Mouse (Mus musculus) liver, adult 2 months (tissue): ENCODE results near the gene Usp48. TPM values are rescaled to one million over a fixed set of nuclear protein-coding genes. Genes with fewer than 3 reads are reported as not detected.

Source experiments
- DNase-seq: peaks from one replicate; pipeline ENCODE4 v3.0.0-alpha.2; 2011; ENCODE audit warnings: low read depth, low spot score; ENCODE audit errors: extremely low read depth
- H3K27ac ChIP-seq: fragments of 200-500 bp; replicated peaks from 2 replicates; pipeline ENCODE4 v1.5.1; 2012; ENCODE audit warnings: low read depth, mild to moderate bottlenecking, control low read depth, inconsistent platforms, low read length; ENCODE audit not compliant: insufficient read depth
- H3K27me3 ChIP-seq: fragments of 200-500 bp; 2 replicates; pipeline ENCODE4 v1.6.1; 2012; ENCODE audit warnings: mild to moderate bottlenecking, moderate library complexity, low read length, inconsistent platforms; ENCODE audit not compliant: control insufficient read depth, insufficient read depth
- H3K36me3 ChIP-seq: fragments of 200-500 bp; 2 replicates; pipeline ENCODE4 v1.6.1; 2012; ENCODE audit warnings: low read length, inconsistent platforms; ENCODE audit not compliant: control insufficient read depth, insufficient read depth
- H3K4me1 ChIP-seq: fragments of 200-500 bp; 2 replicates; pipeline ENCODE4 v1.6.1; 2011; ENCODE audit warnings: low read length; ENCODE audit not compliant: control insufficient read depth, insufficient read depth
- H3K4me3 ChIP-seq: fragments of 200-500 bp; 2 replicates; pipeline ENCODE4 v1.5.1; 2011; ENCODE audit warnings: low read depth, mild to moderate bottlenecking, control low read depth, low read length, moderate library complexity; ENCODE audit not compliant: insufficient read depth
- H3K79me2 ChIP-seq: fragments of 200-500 bp; 2 replicates; pipeline ENCODE4 v1.6.1; 2012; ENCODE audit warnings: inconsistent platforms, mild to moderate bottlenecking, low read length, moderate library complexity; ENCODE audit not compliant: control insufficient read depth, insufficient read depth
- H3K9ac ChIP-seq: fragments of 200-500 bp; 2 replicates; pipeline ENCODE4 v1.6.1; 2012; ENCODE audit warnings: low read depth, mild to moderate bottlenecking, control low read depth, inconsistent platforms, low read length
- CTCF ChIP-seq: fragments of 200-500 bp; IDR thresholded peaks from 2 replicates; pipeline ENCODE4 v1.5.1; 2011; ENCODE audit warnings: low read depth, low read length, control low read depth
- POLR2A ChIP-seq: fragments of 200-500 bp; IDR thresholded peaks from 2 replicates; pipeline ENCODE4 v1.6.1; 2011; ENCODE audit warnings: low read length, control low read depth; ENCODE audit not compliant: insufficient read depth; ENCODE audit errors: extremely low read depth
- WGBS: fragments of 180-500 bp; shearing (Covaris S2); methylation state at CpG from one replicate; pipeline ENCODE4 v1.1.7; 2018; 5-methylcytosine and 5-hydroxymethylcytosine counted together
- polyA plus RNA-seq: library from polyadenylated mRNA; depleted of rRNA; stranded (reverse); fragments of >200 nt; gene quantifications from 2 replicates; pipeline ENCODE4 v1.2.3, GENCODE M21; 2012
- total RNA-seq: library from RNA; depleted of rRNA; stranded (reverse); fragments of >200 nt; gene quantifications from 2 replicates; pipeline ENCODE4 v1.2.3, GENCODE M21; 2014

The Usp48 gene
- total and polyA plus RNA-seq, 2 experiments: 19.6 to 21.8 TPM

GRCm38 (mm10) chr4:137666283-137666957 lies 72.9 kb downstream of the Usp48 start:
- no peaks in the 10 kb centered on the region for H3K4me1 ChIP-seq
- H3K27me3 ChIP-seq: peaks cover 13% of the 10 kb centered on the region
- no peak overlapping the region for H3K27ac ChIP-seq
- TF ChIP-seq POLR2A (no peak), CTCF (no peak)
- no peak for DNase-seq
- H3K79me2 ChIP-seq: no peaks in the 10 kb centered on the region
- H3K9ac ChIP-seq: no peak overlapping the region
- no peak overlapping the region for H3K4me3 ChIP-seq
- H3K36me3 ChIP-seq: no peaks in the 10 kb centered on the region
- 72% methylated on average over 5 of the region's 5 CpGs for WGBS

- TF ChIP-seq POLR2A: no peak
- TF ChIP-seq CTCF: no peak
- Histone ChIP-seq H3K4me3 (no peak overlapping the region), H3K27ac (no peak overlapping the region), H3K9ac (no peak overlapping the region), H3K27me3 (peaks cover 13% of the 10 kb centered on the region), H3K4me1 (no peaks in the 10 kb centered on the region), H3K79me2 (no peaks in the 10 kb centered on the region), H3K36me3 (no peaks in the 10 kb centered on the region)
- no peak for DNase-seq
- 88% methylated on average over 8 of the region's 8 CpGs for WGBS
These were observed 73.4 kb downstream of the Usp48 start for GRCm38 (mm10) chr4:137666958-137667345.

GRCm38 (mm10) chr4:137667747-137668146 lies 74.2 kb downstream of the Usp48 start:
- H3K4me3 ChIP-seq: no peak overlapping the region
- H3K9ac ChIP-seq: no peak overlapping the region
- H3K36me3 ChIP-seq: no peaks in the 10 kb centered on the region
- no peaks in the 10 kb centered on the region for H3K79me2 ChIP-seq
- H3K27me3 ChIP-seq: peaks cover 13% of the 10 kb centered on the region
- 45% methylated on average over 5 of the region's 5 CpGs for WGBS
- H3K27ac ChIP-seq: no peak overlapping the region
- no peak for TF ChIP-seq CTCF
- no peak for DNase-seq
- H3K4me1 ChIP-seq: no peaks in the 10 kb centered on the region

DNA sequence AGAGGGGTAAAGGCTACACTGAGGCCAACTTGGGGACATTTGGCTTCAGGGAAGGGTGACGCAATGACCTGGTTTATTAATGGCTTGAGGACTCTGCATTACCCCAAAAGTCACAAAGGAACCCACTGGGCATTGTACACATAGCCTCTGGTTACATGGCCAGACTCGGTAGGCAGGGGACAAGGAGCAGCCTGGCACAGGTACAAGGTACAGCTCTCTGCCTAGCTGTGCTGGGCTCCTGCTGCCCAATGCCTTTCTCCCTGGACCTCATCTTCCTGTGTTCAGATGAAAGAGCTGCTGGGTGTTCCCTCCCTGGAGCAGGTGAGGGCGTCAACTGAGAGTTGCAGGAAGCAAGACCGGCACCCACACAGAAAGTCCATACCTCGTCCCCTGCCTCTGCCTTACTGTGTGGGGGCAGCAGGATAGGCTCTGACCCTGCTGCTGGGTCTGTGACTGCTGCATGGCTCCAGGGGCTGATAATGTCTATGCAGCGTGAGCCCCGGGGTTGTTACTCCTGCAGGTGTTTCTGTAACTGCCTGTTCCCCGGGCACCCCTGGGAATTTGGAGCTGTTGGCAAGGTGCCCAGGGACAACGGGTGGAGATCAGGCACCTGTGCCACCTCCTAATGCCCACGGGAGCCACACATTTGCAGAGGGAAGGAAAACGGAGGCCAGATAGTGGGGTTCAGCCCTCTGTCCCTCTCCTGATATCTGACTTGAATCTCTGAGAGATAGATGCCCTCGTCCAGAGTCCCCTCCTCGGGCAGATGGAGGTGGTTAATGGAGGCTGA lies 78.4 kb downstream of the Usp48 start:
- Histone ChIP-seq H3K4me1 (no peaks in the 10 kb centered on the region), H3K4me3 (no peak overlapping the region), H3K79me2 (no peaks in the 10 kb centered on the region), H3K27me3 (no peaks in the 10 kb centered on the region), H3K27ac (no peak overlapping the region), H3K9ac (no peak overlapping the region), H3K36me3 (no peaks in the 10 kb centered on the region)
- TF ChIP-seq POLR2A (no peak), CTCF (no peak)
- 51% methylated on average over 13 of the region's 13 CpGs for WGBS
- peak; percentile 34 for DNase-seq

DNA sequence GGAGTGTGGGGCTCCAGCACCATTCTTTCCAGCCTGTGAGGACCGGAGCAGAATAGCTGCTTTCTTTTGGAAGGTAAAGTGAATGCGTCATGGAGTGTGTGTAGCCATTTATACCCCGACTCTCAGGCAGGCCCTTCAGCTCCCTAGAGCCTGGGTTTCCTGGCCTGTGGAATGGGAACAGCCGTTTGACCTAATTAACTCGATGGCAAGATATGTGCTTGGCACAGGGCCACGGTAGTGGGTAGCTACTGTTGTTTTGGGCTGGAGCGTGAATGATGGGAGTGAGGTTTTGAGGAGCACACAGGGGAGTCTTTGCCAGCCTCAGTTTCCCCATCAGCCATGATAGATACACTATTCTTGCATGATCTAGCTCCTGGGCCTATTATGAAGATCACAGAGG lies 82.0 kb downstream of the Usp48 start:
- TF ChIP-seq CTCF (no peak), POLR2A (no peak)
- WGBS: 64% methylated on average over 7 of the region's 7 CpGs
- no peaks in the 10 kb centered on the region for H3K27me3 ChIP-seq

DNA sequence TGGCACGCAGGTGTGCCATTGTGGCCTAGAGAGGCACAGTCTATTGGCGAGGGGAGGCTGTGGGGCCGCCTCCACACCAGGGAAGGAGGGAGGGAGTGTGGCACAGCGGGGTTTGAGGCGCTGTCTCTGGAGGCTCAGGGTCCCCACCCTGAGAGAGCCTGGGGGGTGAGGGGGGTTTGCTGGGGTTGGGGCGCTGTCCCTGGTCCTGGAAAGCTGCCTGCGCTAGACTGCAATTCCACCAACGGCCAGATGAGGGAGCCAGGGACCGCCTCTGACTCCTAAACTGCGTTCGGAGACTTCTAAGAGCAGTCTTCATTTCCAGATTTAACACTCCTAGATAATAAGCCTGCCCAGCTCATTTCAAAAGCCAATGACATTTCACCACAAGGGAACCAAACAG lies 82.5 kb downstream of the Usp48 start:
- TF ChIP-seq CTCF: peak; percentile 95
- TF ChIP-seq POLR2A: no peak
- no peak for DNase-seq
- Histone ChIP-seq H3K79me2 (no peaks in the 10 kb centered on the region), H3K27me3 (no peaks in the 10 kb centered on the region), H3K36me3 (no peaks in the 10 kb centered on the region), H3K4me1 (no peaks in the 10 kb centered on the region), H3K27ac (no peak overlapping the region), H3K9ac (no peak overlapping the region), H3K4me3 (no peak overlapping the region)
- WGBS: 19% methylated on average over 11 of the region's 11 CpGs

More for the DNA sequence above, 82.0 kb downstream of the Usp48 start:
- H3K79me2 ChIP-seq: no peaks in the 10 kb centered on the region
- no peaks in the 10 kb centered on the region for H3K4me1 ChIP-seq
- no peak overlapping the region for H3K9ac ChIP-seq
- no peak overlapping the region for H3K4me3 ChIP-seq
- no peak for DNase-seq
- no peak overlapping the region for H3K27ac ChIP-seq
- H3K36me3 ChIP-seq: no peaks in the 10 kb centered on the region
